Mouse (Mus musculus): ENCODE results near the gene Fam196b.

Gene Fam196b

DNA sequence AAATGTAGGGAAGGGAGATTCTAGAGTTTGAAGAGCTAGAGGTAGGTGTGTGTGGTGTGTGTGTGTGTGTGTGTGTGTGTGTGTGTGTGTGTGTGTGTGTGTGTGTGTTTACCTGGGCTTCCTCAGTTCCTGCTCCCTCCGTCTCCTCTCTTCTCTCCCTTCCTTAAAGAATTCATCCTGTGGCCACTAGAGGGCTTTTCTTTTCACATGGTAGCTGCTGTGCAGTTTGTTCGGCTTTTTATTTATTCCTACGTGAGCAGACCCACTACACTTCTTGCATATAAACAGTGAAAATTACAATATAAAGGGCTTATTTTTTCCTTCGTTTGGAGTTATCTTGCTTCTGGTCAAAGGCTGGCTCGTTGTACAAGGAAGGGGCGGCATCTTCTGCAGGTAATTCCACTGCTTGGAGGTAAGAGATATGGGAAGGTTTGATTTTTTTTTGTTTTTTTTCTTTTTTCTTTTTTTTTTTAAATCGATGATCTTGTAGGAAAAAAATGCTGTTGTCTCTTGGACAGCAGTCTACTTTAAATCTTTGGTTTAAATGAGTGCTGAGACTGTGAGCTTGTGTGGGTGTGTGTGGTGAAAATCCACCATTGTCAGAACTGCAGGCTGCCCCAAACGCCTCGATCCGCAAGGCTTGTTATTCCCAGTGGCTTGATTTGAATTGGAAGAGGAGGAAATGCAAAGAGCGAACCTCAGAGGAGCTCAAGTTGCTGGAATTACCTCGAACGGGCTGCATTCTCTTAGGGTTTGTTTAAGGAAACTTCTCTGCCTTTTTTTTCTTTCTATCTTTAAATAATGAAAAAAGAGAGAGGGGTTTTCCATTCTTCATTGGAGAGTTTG, at the start of gene Fam196b:
Gene Fam196b, plus strand, starts transcription at position 289 of the 846 bp plus-strand sequence.
- peak; percentile 24 for DNase-seq (ENCODE audit: low read depth, low spot score)

DNA sequence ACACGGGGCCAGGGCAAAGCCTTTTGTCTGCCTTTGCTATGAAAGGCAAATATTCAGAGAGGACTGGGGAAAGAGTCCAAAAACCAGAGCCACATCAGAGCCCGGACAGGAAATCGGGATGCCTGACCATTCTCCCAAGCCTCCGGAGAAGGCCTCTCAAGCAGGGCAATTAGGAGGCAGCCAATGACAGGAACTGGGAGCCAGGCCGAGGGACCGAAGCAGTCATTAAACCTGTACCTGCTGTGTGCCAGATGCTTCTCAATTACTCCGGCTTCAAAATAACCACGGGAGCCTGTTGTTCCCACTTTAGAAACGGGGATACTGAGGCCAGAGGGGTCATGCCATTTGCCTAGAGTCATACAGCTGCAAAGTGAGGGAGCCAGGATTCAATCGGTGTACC, 42.6 kb upstream of the Fam196b start:
- DNase-seq (ENCODE audit: low read depth, low spot score) = no peak

DNA sequence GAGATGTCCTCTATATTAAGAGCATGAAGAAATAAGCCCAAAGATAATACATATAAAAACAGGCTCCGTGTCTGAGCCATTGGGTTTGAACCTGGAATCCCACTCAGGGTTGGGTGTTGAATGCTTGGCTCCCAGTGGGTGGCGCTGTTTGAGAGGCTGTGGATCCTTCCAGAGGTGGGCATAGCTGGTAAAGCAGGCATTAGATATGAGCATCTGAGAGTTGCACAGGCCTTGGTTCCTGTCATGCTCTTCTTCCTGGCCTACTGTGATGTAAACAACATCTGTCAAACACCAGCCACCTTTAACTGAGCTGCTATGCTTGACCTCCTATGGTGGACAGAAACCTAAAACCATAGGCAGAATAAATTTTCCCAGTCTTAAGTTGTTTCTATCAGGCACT, 38.7 kb upstream of the Fam196b start:
- no peak for DNase-seq (ENCODE audit: low read depth, low spot score)

- no peak for DNase-seq (ENCODE audit: low read depth, low spot score)
Observed at GRCm38 (mm10) chr11:34276363-34277046, 38.1 kb upstream of the Fam196b start.

- DNase-seq (ENCODE audit: low read depth, low spot score) = no peak
Observed at GRCm38 (mm10) chr11:34277047-34277445, 37.6 kb upstream of the Fam196b start.

DNA sequence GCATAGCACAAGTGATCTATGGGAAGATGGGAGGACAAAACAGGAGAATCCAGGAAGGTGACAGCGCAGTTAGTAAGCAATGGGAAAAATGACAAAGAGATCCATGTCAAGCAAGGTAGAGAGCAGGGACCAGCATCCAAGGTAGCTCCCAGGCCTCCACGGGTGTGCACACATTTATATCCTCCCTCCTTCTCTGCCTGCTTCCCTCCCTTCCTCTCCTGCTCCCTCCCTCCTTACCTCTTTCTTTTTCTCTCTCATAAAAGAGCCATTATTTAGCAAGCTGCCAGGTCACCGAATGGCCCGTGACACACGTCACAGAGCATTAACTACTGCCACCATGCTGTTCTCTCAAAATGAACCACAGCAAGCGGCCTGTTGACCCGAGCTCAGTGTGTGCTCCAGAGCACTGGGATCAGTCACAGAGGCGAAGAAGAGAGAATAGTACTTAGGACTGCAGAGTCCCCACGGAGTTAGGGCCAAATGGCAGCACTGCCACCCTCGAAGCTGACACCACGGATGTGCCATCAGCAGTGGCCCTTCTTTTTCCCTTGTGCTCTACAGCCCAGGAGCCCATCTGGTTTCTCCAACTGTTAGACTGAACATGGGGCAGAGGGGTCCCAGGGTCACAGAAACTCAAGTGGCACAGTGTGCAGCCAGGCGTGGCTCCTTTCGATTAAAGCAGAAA, 30.4 kb upstream of the Fam196b start:
- no peak for DNase-seq (ENCODE audit: low read depth, low spot score)

DNA sequence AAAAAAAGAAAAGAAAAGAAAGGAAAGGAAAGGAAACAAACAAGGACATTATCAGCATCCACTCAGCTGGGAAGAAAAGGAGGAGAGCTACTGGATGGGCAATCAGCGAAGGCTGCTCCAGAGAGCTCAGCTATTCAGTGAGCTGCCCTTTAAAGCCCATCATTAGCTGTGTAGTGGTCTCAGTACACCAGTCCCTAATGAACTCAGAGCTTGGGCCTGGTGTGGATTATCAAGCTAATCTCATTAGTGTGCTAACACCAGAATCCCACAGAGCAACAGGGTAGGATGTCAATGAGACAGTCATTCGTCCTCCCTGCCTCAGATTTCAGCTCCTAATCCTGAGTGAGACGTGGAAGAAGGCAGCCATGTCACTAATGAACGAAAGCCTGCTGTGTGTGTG, 24.4 kb upstream of the Fam196b start:
- peak; percentile 46 for DNase-seq (ENCODE audit: low read depth, low spot score)

DNA sequence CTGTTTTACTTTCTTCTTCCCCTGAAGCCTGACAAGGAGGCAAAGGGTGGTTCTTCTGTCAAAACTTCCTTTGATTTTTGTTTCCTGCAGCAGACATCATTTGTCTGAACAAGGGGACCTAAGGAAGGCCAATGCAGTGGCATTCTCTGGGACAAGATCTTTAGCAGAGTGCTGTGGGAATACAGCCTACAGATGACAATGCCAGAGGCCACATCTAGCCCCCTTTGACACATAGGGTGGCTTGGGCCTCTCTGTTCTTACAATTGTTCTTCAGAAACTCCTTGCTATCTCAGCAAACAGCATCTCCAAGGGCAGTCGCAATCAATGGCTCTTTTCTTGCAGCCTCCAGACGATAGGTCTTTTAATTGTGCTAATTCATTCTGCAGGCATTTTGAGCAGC, 23.9 kb upstream of the Fam196b start:
- DNase-seq (ENCODE audit: low read depth, low spot score) = no peak

DNA sequence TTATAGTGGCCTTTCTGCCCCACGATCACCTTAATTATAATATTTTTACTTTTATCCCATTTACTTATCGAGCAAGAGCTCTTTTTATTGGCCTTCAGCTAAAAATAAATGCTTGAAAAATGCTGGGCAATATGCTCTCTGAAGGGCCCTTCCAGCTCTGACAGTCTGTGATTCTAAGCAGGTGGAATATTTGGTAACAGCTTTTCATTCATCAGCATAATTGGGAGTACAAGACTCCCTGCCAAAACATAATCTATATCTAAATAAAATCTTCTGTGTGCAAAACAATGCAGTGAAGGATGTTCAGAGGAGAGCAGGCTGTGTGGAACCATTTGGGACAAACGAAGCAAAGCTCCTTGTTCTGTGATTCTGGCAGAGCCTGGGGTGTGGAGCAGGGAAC, 23.3 kb upstream of the Fam196b start:
- DNase-seq (ENCODE audit: low read depth, low spot score) = no peak

GRCm38 (mm10) chr11:34297698-34298378, 16.8 kb upstream of the Fam196b start:
- DNase-seq (ENCODE audit: low read depth, low spot score) = no peak

GRCm38 (mm10) chr11:34299550-34299949, 15.1 kb upstream of the Fam196b start:
- DNase-seq (ENCODE audit: low read depth, low spot score) = no peak

GRCm38 (mm10) chr11:34300064-34300463, 14.6 kb upstream of the Fam196b start:
- DNase-seq (ENCODE audit: low read depth, low spot score) = no peak

DNA sequence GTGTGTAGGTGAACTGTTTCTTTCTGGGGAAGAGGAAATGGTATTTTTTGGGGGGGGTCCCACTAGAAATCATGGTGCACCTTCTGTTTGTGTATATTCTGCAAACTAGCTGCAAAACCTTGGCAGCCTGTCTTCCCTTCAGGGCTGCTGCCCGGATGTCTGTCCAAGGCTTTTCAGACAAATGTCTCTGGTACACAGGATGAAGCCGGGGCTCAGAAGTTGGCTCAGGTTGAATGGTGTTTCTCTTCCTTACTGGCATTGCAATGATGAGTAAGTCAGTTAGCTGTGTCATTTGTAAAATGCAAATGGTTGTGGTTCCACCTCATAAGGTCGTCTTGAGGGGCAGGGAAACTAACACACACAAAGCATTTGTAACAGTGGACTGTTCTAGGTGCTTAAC, 8.4 kb upstream of the Fam196b start:
- DNase-seq (ENCODE audit: low read depth, low spot score) = no peak

DNA sequence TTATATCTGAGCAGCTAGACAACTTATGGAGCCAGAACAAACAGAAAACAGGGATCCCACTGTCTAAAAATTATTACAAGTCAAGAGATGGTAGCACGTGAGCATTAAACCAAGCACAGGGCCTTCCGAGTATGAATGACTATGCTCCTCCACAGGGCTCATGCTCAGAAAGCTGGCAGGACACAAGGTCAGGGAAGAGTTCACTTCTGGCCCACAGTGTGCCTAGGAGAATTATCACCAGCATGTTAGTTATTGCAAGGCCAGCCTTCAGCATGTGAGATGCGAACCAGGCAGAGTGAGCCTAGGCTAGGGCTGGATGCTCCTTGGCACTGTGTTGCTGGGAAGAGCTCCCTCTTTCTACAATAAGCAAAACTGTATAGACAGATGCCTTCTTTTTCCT, 5.9 kb upstream of the Fam196b start:
- DNase-seq (ENCODE audit: low read depth, low spot score) = no peak

DNA sequence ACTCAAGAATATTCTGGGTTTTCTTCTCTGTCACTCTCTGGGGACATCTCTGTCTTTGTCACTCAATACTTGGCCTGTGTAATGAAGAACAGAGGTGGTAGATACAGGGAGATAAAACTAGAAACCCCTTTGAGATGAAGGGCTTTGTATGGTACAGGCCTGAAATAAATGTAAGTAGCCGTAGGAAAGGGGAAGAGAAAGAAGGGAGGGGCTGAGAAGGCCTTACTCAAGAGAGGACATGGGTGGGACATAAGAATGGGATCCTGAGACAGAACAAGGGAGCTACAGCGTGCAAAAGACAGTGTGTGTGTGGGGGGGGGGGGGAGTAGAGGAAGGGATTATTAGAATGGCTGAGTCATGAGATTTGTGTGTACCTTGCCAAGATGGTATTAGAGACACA, 5.3 kb upstream of the Fam196b start:
- no peak for DNase-seq (ENCODE audit: low read depth, low spot score)

DNA sequence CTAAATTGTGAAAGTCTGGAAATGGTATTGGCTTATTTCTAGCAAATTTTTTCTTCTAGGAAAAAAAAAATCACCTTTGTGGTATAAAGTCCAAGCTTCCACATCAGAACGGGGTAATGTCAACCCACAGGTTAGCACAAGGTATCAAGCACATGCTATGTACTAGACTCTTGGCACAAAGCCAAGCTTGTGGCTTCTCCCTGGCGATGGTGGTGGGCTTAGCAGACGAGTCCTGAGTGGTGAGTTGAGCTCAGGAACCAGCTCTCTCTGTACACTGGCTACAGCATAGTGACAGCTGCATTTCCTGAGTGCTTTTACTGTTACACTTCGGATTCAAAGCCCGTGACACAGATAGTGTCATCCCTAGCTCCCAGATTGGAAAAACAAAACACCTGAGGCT, 2.9 kb upstream of the Fam196b start:
- DNase-seq (ENCODE audit: low read depth, low spot score) = no peak

DNA sequence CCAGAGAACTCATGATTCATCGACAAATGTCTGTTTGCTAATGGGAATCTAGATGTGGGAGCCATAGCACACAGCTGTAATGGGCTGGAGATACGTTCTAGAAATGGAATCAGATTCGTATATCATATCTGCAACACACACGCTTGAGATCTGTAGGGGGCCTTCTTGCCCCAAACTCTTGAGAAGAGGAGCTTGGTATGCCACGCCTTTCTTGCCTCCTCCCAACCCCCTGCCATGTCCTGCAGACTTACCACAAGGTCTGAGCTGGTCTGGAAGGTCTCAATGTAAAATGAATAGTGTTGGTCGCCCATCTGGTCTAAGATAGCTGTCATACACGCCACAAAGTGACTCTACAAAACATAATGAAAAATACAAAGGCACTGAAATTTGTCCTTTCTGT, 2.4 kb upstream of the Fam196b start:
- no peak for DNase-seq (ENCODE audit: low read depth, low spot score)

DNA sequence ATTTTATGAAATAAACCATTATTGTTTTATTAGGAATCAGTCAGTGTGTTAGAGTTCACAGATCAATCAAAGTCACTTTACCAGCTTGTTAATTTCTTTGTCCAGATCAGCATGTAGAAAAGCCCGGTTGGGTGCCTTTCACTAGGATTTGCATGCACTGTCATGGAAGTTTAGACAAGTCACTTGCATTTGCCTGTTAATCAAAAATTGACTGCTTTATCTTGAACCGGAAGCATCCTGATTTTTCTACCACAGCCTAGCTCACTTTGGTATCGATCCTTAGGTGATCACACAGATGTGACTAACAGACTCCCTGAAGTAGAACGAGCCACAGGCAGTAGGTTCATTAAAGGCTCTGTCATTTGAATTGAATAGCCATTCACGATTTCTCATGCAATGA, 761 bp downstream of the Fam196b start:
- DNase-seq (ENCODE audit: low read depth, low spot score) = no peak

GRCm38 (mm10) chr11:34316176-34316575, 1.6 kb downstream of the Fam196b start:
- no peak for DNase-seq (ENCODE audit: low read depth, low spot score)

DNA sequence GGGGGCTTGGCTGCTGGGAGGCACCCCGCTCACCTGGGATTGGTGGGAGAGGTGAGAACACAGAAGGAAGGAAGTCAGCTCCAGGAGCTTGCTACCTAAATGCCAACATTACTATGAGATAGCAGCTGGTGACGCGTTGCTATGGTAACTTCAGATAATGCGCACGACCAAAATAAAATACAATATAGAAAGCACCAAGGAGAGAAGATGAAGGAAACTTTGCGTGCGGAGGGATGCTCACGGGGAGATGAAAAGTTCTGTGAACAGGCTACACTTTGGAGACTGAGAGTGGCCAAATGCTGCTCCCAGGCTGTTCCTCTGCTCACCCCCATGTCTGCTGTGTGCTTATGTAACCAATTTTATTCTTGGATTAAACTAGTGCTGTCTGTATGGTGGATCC, 2.4 kb downstream of the Fam196b start:
- no peak for DNase-seq (ENCODE audit: low read depth, low spot score)

- DNase-seq (ENCODE audit: low read depth, low spot score) = no peak
Observed at GRCm38 (mm10) chr11:34319282-34319681, 4.7 kb downstream of the Fam196b start.

GRCm38 (mm10) chr11:34323664-34324063, 9.0 kb downstream of the Fam196b start:
- DNase-seq (ENCODE audit: low read depth, low spot score) = no peak
